Mouse (Mus musculus) gastrocnemius, postnatal 4 days (tissue): ENCODE results near the gene Rnf215. TPM values are rescaled to one million over a fixed set of nuclear protein-coding genes. Genes with fewer than 3 reads are reported as not detected.

Experiments
- DNase-seq, 2 experiments: peaks; one replicate each; pipeline ENCODE4 v3.0.0; 2021 to 2022; ENCODE audit warnings: low spot score in 2 of 2, mixed read lengths in 2 of 2
- microRNA-seq: library from miRNA; unstranded; fragments of <30 nt; microRNA quantifications from one replicate; pipeline ENCODE4 v1.2.0, GENCODE M21; 2021
- total RNA-seq, 2 experiments: library from RNA; stranded (reverse); gene quantifications; 2 replicates each; pipeline ENCODE4 v1.2.3; 2021

Rnf215 gene
- total RNA-seq, 2 experiments from 2014 or later = 12.8 to 18.1 TPM

DNA sequence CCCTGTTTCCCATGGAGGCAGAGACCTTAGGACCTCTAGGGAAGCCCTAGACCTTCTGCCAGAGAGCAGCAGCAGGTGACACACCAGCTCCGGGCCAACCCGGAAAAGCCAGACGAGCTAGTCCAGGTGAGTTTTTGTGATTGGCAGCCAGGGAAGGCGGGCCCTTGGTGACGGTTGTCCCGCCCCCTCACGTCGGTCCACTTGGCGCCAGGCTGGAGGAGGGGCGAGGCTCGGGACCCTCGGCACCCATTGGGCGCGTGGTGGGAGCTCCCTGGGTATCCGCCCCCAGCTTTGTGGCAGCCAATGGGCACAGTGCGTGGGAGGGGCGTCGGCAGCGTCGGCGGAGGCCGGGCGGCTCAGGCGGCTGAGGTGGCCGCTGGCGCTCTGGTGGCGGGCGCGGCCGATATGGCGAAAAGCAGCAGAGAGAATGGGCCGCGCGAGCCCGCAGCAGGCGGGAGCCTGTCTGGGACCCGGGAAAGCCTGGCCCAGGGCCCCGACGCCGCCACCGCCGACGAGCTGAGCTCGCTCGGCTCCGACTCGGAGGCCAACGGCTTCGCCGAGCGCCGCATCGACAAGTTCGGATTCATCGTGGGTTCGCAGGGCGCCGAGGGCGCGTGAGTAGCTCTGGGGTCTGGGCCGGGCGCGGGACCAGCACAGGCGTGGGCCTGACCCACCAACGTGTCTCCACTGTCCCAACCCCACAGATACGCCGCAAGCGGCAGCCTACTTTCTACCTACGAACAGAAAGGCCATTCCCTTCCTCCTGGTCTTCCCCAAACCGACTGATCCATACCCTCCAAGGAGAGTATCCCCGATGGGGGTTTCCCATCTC is 51.7 kb downstream of the Rnf215 start, which contains the start of gene Tbc1d10a:
TSS of gene Tbc1d10a (plus strand) at position 304 of the 832 bp plus-strand sequence.
- peak; percentile 92 to 97 for DNase-seq

DNA sequence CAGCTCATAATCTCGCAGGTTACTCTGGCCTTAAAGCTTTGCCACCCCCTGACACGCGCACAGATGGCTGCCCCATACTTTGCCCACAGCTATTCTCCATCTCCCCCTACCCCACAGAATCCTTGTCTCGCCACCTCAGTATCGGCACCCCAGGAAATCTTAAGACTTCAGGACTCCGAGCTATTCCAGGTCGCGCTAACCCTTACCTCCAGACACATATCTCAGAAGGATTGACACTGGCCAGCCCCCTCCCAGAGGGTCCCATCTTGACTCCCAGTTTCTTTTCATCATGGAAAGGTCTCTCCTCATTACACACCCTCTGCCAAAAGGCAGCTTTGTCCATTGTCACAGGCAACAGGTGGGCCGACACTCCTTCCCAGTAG is 52.3 kb downstream of the Rnf215 start:
- no peak for DNase-seq

DNA sequence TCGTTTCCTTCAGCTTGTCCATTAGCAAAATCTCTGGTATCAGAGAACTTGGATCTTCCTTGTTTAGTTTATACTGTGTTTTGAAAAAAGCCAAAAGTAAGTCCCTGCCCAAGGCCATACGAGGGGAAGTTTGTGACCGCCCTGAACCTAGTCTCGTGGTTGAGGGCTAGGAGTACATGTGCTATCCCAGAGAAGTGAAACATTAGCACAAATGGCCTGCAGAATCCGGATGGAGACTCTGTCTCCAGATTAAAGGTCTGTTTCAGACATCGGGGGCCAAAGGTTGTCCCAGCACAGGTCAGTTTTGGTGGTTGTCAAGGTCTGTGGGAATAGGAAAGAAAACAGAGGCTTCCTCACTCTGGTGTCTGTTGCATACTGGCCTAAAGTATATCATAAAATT is 54.2 kb downstream of the Rnf215 start:
- DNase-seq = no peak

DNA sequence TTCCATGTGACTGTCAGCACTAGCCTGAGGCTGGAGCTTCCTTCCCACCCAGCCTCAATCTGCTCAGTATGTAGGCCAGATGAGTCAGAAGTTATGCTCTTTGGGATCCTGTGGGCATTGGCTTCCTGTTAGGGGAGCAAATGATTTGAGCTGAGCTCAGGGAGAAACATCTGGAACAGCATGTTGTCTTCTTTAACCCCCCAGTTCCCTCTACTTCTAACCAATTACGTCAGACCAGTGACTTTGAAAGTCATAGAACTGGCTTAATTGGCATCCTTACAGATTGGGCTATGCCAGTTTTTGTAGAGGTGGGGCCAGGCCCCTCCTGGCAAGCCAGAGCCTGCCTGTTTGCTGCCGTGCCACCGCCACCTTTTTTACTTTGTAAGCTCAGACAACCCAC is 55.7 kb downstream of the Rnf215 start:
- DNase-seq = no peak

Small RNA genes lying within 50 kb of the gene (microRNA-seq; reads per million reads assigned to microRNA genes)
- not detected for gene Mir3060

Other genes with a start within 250 kb of the Rnf215 start
- under 1 TPM; 0.17 to 0.21 TPM for gene 4921536K21Rik, start 240.1 kb upstream of the Rnf215 start, total RNA-seq
- gene Dusp18, start 240.0 kb upstream of the Rnf215 start, total RNA-seq = 1 to 10 TPM; 4.3 to 4.7 TPM
- gene Slc35e4, start 220.5 kb upstream of the Rnf215 start, total RNA-seq = 10 to 100 TPM; 11.1 to 11.5 TPM
- gene Tcn2, start 203.0 kb upstream of the Rnf215 start, total RNA-seq = 10 to 100 TPM; 25.2 to 32.3 TPM
- 10 to 100 TPM; 47.7 to 53.1 TPM for gene Pes1, start 171.2 kb upstream of the Rnf215 start, total RNA-seq
- gene 4930556J24Rik, start 158.4 kb upstream of the Rnf215 start, total RNA-seq = not detected
- gene Gal3st1, start 151.6 kb upstream of the Rnf215 start, total RNA-seq = 1 to 10 TPM; 4.9 to 5.0 TPM
- gene Sec14l4, start 103.7 kb upstream of the Rnf215 start, total RNA-seq = under 1 TPM in 1 of 2 experiments, not detected in 1; 0.18 TPM
- gene Sec14l3, start 70.4 kb upstream of the Rnf215 start, total RNA-seq = not detected
- gene Mtfp1, start 39.8 kb upstream of the Rnf215 start, total RNA-seq = 10 to 100 TPM in 1 of 2 experiments, 1 to 10 TPM in 1; 10.0 to 12.5 TPM
- 1 to 10 TPM; 2.3 to 2.6 TPM for gene Sec14l2, start 11.8 kb upstream of the Rnf215 start, total RNA-seq
- gene Ccdc157, start 25.1 kb downstream of the Rnf215 start, total RNA-seq = 10 to 100 TPM in 1 of 2 experiments, 1 to 10 TPM in 1; 8.7 to 10.3 TPM
- gene Sf3a1, start 25.1 kb downstream of the Rnf215 start, total RNA-seq = 10 to 100 TPM; 41.2 to 50.6 TPM
- gene Tbc1d10a, start 51.6 kb downstream of the Rnf215 start, total RNA-seq = 10 to 100 TPM; 10.1 to 12.2 TPM
- gene Castor1, start 83.0 kb downstream of the Rnf215 start, total RNA-seq = 1 to 10 TPM; 8.7 to 9.8 TPM
- under 1 TPM; 0.22 to 0.36 TPM for gene Osm, start 101.2 kb downstream of the Rnf215 start, total RNA-seq
- 1 to 10 TPM; 1.3 to 2.1 TPM for gene Lif, start 122.4 kb downstream of the Rnf215 start, total RNA-seq